Mouse (Mus musculus): Measurements from ENCODE around the gene Nup188. TPM values are rescaled to one million over a fixed set of nuclear protein-coding genes. Genes with fewer than 3 reads are reported as not detected.

The Nup188 gene
- polyA plus RNA-seq, 1 experiment, result 53.0 TPM

GRCm38 (mm10) chr2:30262840-30263441, 23.3 kb upstream of the Nup188 start:
- TF ChIP-seq POLR2A (IDR thresholded peaks at IDR 0.05; ENCODE audit: low read depth, low read length) (no peak), CTCF (IDR thresholded peaks at IDR 0.05; ENCODE audit: borderline replicate concordance, insufficient read depth, low read length) (no peak)
- Histone ChIP-seq H3K27ac (ENCODE audit: insufficient read depth, low read length) (no peak overlapping the region), H3K4me1 (ENCODE audit: control insufficient read depth, insufficient read depth, low read length) (peaks cover 23% of the 10 kb centered on the region), H3K4me3 (ENCODE audit: insufficient read depth, low read length) (no peak overlapping the region)

GRCm38 (mm10) chr2:30263811-30264210, 22.4 kb upstream of the Nup188 start:
- no peak overlapping the region for H3K27ac ChIP-seq (ENCODE audit: insufficient read depth, low read length)
- peaks cover 23% of the 10 kb centered on the region for H3K4me1 ChIP-seq (ENCODE audit: control insufficient read depth, insufficient read depth, low read length)
- TF ChIP-seq POLR2A (IDR thresholded peaks at IDR 0.05; ENCODE audit: low read depth, low read length) (no peak), CTCF (IDR thresholded peaks at IDR 0.05; ENCODE audit: borderline replicate concordance, insufficient read depth, low read length) (no peak)
- H3K4me3 ChIP-seq (ENCODE audit: insufficient read depth, low read length), result no peak overlapping the region

GRCm38 (mm10) chr2:30264671-30265519, 21.3 kb upstream of the Nup188 start:
- H3K27ac ChIP-seq (ENCODE audit: insufficient read depth, low read length), result peak overlapping the region; percentile 99
- H3K4me3 ChIP-seq (ENCODE audit: insufficient read depth, low read length), result no peak overlapping the region
- peaks cover 20% of the 10 kb centered on the region for H3K4me1 ChIP-seq (ENCODE audit: control insufficient read depth, insufficient read depth, low read length)
- TF ChIP-seq POLR2A (IDR thresholded peaks at IDR 0.05; ENCODE audit: low read depth, low read length) (no peak), CTCF (IDR thresholded peaks at IDR 0.05; ENCODE audit: borderline replicate concordance, insufficient read depth, low read length) (no peak)

- H3K4me3 ChIP-seq (ENCODE audit: insufficient read depth, low read length), result peak within 1 kb of the TSS; percentile 18
Measured at GRCm38 (mm10) chr2:30265767-30266253, 20.4 kb upstream of the Nup188 start, which contains the start of gene Phyhd1. Gene Phyhd1 (plus strand): TSS chr2:30266203.

GRCm38 (mm10) chr2:30266392-30266941, 19.7 kb upstream of the Nup188 start:
- TF ChIP-seq POLR2A (IDR thresholded peaks at IDR 0.05; ENCODE audit: low read depth, low read length) (peak; percentile 73), CTCF (IDR thresholded peaks at IDR 0.05; ENCODE audit: borderline replicate concordance, insufficient read depth, low read length) (no peak)
- peak overlapping the region; percentile 99 for H3K27ac ChIP-seq (ENCODE audit: insufficient read depth, low read length)
- H3K4me1 ChIP-seq (ENCODE audit: control insufficient read depth, insufficient read depth, low read length), result peaks cover 18% of the 10 kb centered on the region
- peak overlapping the region; percentile 18 for H3K4me3 ChIP-seq (ENCODE audit: insufficient read depth, low read length)

More at GRCm38 (mm10) chr2:30265767-30266253, 20.4 kb upstream of the Nup188 start, which contains the start of gene Phyhd1:
- no peak for TF ChIP-seq CTCF (IDR thresholded peaks at IDR 0.05; ENCODE audit: borderline replicate concordance, insufficient read depth, low read length)
- peak; percentile 43; the same call in 1 of the 2 replicates for TF ChIP-seq POLR2A (IDR thresholded peaks at IDR 0.05; ENCODE audit: low read depth, low read length)
- Histone ChIP-seq H3K4me1 (ENCODE audit: control insufficient read depth, insufficient read depth, low read length) (peaks cover 18% of the 10 kb centered on the region), H3K27ac (ENCODE audit: insufficient read depth, low read length) (peak within 1 kb of the TSS; percentile 99)

- TF ChIP-seq CTCF (IDR thresholded peaks at IDR 0.05; ENCODE audit: borderline replicate concordance, insufficient read depth, low read length), result no peak
- peak; percentile 50 for TF ChIP-seq POLR2A (IDR thresholded peaks at IDR 0.05; ENCODE audit: low read depth, low read length)
- Histone ChIP-seq H3K4me1 (ENCODE audit: control insufficient read depth, insufficient read depth, low read length) (peaks cover 18% of the 10 kb centered on the region), H3K4me3 (ENCODE audit: insufficient read depth, low read length) (no peak overlapping the region), H3K27ac (ENCODE audit: insufficient read depth, low read length) (peak overlapping the region; percentile 99)
Measured at GRCm38 (mm10) chr2:30267466-30267865, 18.7 kb upstream of the Nup188 start.

GRCm38 (mm10) chr2:30268371-30268770, 17.8 kb upstream of the Nup188 start:
- no peak overlapping the region for H3K4me3 ChIP-seq (ENCODE audit: insufficient read depth, low read length)
- TF ChIP-seq CTCF (IDR thresholded peaks at IDR 0.05; ENCODE audit: borderline replicate concordance, insufficient read depth, low read length), result no peak
- no peak for TF ChIP-seq POLR2A (IDR thresholded peaks at IDR 0.05; ENCODE audit: low read depth, low read length)
- H3K4me1 ChIP-seq (ENCODE audit: control insufficient read depth, insufficient read depth, low read length), result peaks cover 16% of the 10 kb centered on the region
- peak overlapping the region; percentile 99 for H3K27ac ChIP-seq (ENCODE audit: insufficient read depth, low read length)

GRCm38 (mm10) chr2:30269241-30269990, 16.8 kb upstream of the Nup188 start:
- H3K4me1 ChIP-seq (ENCODE audit: control insufficient read depth, insufficient read depth, low read length), result peaks cover 16% of the 10 kb centered on the region
- TF ChIP-seq POLR2A (IDR thresholded peaks at IDR 0.05; ENCODE audit: low read depth, low read length), result no peak
- no peak for TF ChIP-seq CTCF (IDR thresholded peaks at IDR 0.05; ENCODE audit: borderline replicate concordance, insufficient read depth, low read length)
- peak overlapping the region; percentile 63 for H3K27ac ChIP-seq (ENCODE audit: insufficient read depth, low read length)
- no peak overlapping the region for H3K4me3 ChIP-seq (ENCODE audit: insufficient read depth, low read length)

GRCm38 (mm10) chr2:30270134-30270533, 16.1 kb upstream of the Nup188 start:
- TF ChIP-seq CTCF (IDR thresholded peaks at IDR 0.05; ENCODE audit: borderline replicate concordance, insufficient read depth, low read length) (no peak), POLR2A (IDR thresholded peaks at IDR 0.05; ENCODE audit: low read depth, low read length) (no peak)
- Histone ChIP-seq H3K4me1 (ENCODE audit: control insufficient read depth, insufficient read depth, low read length) (peaks cover 16% of the 10 kb centered on the region), H3K4me3 (ENCODE audit: insufficient read depth, low read length) (no peak overlapping the region), H3K27ac (ENCODE audit: insufficient read depth, low read length) (peak overlapping the region; percentile 63)

Measured in embryonic fibroblast, embryonic 13.5 days (primary cell).